Mouse (Mus musculus): Measurements from ENCODE around the gene Col18a1.

The Col18a1 gene

DNA sequence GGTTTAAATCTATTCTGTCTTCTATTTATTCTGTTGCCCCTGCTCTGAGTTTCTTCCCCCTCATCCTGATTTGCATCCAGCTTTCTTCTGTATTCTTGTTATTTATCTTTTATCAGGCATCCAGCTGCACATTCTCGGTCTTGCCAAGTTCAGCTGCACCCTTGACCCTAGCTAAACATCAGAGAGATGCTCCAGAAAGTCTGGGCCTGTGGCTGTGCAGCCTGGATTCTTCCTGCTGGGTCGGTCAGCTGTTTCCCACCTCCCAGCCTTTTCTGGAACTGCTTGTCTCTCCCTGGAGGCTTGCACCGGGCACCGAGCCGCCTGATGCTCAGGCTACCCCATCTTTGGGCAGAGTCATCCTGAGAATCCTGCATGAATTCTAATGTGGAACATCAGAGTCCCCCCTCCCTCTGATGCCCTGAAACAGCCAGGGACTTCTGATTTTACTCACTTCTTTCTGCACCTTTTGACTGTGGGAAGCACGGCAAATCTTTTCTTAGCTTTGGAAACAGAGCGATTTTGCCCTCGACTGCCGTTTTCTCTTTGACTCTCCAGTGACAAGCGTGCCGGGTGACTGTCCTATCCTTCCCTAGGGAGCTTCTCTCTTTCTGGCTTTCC, 103.8 kb downstream of the Col18a1 start:
- DNase-seq (ENCODE audit: low spot score): no peak

DNA sequence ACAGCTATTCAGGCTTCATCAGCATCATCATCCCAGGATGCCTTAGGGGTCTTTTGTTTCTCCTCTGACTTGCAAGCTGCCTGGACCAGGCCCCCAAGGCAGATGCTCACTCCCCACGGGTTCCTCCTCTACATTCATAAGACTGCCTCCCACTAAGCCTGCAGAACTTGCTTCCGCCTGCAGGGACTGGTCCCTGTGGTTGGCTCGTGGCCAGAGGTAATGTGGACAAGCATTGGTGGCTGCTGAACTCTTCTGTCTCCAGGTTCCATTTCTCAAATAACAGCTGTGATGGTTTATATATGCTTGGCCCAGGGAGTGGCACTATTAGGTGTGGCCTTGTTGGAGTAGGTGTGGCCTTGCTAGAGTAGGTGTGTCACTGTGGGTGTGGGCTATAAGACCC, 104.9 kb downstream of the Col18a1 start:
- no peak for DNase-seq (ENCODE audit: low spot score)

DNA sequence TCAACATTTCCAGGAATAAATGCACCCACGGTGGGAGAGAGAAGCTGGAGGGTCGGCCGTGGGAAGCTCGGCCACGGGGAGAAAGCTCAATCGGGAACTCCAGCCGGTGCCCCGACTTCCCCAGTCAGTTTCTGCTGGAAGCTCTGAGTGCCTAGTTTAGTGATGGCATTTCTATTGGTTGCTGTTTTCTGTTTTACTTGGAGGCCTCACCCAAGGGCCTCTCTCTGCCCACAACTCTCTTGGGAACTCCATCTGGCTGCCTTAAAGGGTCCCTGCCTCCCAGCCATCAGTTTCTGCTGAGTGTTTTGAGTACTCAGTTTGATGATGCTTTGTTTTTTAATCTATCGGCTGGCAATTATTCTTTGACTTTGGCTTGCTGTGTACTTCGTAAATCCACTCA, 109.6 kb downstream of the Col18a1 start:
- DNase-seq (ENCODE audit: low spot score): no peak

DNA sequence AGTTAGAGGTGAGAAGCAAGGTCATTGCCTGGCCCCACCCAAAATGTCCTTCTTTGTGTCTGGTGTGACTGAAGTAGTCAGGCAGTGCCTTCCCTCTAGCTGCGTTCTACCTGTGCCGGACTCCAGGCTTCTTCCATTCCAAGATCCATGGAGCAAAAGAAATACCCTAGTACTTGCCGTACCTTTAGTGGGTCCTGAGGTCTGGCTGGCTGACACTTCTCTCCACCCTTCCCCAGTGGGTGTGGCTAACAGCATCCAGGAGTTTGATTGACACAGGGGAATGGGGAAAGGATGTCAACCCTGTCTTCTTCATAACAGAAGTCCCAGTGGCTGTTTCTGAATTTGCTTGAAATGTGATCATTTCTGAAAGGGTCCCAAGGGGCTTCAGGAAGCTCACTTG, 117.7 kb downstream of the Col18a1 start:
- no peak for DNase-seq (ENCODE audit: low spot score)

DNA sequence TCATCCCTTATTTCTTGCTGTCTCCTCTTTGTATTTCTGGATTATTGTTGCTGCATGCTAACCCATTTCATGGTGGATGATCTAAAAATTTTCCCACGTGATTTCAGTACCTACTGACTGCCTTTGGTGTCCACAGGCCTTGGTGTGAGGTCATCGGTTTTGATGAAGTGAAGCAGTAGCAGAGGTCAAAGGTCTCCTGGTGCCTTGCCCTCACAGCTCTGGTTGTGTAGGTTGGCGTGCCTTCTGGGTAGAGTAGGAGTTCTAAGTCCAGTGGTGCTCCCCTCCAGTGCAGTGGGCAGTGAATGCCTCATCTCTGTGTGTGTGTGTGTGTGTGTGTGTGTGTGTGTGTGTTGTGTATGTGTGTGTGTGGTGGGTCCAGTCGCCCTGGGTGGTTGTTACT, 118.2 kb downstream of the Col18a1 start:
- no peak for DNase-seq (ENCODE audit: low spot score)

DNA sequence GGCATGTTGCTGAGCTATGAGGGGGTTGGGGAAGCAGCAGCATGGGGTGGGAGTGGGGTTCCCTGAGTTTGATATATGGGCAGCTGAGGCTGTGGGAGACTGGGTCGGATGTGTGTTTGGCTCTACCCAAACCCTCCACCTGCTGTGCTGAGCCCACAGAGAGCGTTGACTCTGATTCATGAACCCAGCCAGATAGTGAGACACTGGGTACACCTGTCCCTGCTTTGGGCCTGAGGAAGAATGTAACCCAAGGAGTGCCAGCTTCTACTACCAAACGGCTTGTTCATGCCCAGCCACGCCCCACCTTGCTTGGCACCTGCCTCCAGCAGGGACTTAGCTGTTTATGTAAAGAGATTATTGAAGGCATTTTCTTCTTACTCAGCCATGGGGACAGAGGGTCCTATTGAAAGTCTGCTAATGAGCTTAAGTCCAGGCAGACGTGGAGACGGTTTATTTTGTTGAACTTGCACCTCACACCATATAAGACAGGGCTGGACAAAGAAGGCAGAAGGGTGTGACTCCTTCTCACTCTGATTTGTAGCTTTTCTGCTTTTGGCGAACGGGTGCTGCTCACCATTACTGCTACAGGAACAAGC, 127.7 kb downstream of the Col18a1 start:
- DNase-seq (ENCODE audit: low spot score): no peak

DNA sequence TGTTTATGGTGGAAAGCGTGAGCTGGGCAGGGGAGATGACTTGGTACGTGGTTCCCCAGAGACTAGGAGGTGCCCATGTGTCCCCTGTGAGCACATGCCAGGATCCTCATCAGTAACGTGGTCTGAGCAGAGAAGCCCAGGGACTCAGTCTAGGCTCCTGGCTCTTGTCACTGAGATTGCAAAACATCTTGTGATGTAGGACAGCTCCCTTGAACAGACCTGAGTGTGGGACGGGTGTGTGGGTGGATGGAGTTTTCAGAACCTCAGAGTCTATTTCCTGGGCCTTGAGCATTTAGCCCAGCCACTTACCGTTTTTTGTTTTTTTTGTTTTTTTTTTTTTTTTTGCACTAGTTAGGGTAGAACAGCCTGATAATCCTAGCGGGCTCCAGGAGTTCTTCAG, 130.9 kb downstream of the Col18a1 start:
- DNase-seq (ENCODE audit: low spot score): no peak

DNA sequence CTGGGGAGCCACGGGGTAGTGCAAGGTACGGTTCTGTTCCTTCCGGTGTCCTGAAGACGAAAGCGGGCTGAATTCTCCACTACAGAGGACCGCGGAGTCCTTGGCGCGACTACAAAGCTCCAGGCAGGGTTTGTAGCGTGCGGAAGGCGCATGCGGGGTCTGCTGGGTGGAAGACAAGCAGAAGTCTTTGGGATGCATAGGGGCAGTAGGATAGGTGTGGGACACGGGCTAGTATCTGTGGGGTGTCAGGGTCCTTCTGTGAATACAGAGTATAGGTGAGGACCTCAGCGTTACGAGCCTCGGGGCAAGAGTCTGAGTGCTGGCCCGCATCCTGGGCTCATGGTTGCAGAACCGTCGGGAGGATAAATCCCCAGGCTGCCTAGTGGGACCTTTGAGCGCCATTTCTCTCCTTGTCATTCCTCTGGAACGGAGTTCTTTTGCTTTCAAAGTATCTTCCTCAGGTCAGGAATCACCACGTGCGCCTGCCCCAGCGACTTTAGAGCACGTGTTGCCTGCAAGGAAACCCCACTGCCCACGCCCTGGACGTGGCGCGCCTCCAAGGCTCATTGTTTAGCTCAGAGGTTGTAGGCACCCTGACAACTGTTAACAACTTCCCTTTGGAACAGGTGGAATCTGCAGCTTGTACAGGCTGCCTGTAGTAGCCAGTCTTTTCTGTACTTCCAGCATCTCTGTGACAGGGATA, 132.9 kb downstream of the Col18a1 start:
- DNase-seq (ENCODE audit: low spot score): no peak

DNA sequence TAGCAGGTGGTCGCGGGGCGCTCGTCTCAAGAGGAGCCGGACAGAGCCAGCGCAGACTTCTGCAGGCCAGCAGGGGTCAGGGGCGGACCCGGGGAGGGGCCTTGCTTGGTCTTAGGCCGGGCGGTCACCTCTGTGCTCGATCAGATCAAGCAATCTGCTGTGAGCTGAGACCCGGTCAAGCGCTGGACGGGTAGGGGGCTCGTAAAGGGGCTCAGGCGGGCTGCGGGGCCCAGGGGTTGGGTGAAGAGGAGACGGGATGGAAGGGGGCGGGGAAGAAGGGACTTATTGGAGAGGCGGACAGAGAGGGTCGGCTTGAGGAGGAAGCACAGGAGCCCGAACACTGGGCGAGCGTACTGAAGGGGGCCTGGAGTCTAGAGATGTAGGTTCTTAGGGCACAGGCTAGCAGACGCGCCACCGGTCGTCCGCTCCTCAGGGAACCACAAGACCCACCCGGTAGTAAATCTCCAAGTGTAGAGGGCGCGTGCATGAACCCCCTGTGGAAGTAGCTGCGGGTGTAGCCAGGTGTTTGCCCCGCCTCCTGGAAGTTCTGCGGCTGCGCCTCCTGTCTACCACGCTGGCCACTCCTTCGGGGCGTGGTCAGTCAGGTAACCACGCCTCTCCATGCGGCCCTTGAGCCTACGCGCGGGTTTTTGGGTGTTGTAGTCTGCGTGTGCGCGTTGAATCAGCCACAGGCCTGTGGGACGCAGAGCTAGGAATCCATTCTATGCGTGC, 133.6 kb downstream of the Col18a1 start:
- peak; percentile 45 for DNase-seq (ENCODE audit: low spot score)

DNA sequence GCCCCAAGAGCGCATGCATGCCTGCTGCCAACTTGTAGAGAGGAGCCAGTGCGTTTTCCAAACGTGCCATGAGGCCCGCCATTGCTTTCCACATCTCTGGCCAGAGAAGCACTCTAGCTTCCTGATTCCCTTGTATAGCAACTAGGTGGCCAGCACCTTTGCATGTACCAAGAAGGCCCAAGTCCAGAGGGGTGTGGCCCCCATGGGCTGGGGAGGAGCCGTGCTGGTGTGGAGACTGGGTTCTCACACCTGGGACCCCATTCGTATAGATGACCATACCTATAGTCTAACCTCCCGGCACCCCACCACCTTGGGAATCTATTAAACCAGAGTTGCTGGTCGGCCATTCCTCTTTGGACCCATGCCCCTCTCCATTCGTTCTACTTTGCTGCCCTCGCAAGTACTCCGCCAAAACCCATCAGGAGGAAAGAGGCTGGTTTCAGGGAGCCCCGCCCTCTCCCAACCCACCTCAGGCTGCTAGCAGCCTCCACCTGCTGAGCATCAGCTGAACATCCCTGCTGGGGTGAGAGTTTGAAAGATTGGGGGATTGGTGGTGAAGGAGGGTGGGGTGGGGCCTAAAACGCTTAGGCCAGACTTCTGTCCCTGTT, 134.5 kb downstream of the Col18a1 start, which contains the start of gene Slc19a1:
TSS of gene Slc19a1 (plus strand) at position 474 of the 608 bp plus-strand sequence.
- DNase-seq (ENCODE audit: low spot score): no peak

DNA sequence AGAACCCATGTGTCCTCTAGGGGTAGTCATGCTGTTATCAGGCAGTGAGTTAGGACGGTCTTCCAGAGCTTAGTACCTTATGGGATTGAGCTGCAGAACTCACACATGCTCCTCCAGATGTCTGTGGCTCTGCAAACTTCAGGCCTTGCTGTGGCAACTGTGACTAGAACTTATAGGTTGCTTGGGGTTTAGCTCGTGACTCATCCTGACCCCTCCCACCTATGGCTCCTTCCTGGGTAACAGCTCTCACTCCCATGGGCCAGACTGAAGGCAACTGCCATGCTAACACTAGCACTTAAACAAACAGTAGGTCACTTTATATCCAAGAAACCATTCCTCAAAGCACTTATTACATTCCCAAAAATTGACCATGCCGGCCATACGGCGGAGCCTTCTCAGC, 135.7 kb downstream of the Col18a1 start:
- no peak for DNase-seq (ENCODE audit: low spot score)

DNA sequence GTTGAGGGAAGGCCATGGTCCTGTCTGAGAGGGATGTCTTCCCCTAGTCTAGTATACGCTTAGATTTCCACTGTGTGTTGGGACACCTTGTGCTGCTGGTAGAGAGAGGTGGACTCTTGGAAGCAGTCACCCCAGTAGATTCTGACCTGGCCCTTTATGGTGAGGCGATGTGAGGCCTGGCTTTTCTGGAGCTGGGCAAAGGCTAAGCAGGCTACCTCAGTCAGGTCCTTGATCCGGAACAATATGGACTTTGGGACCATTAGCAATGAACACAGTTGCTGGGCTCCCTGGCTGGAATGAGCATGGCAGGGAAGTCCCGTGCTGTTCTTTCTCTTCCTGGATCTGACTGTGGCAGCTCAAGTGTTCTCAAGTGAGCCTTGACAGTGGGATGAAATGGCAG, 136.6 kb downstream of the Col18a1 start:
- DNase-seq (ENCODE audit: low spot score): no peak

DNA sequence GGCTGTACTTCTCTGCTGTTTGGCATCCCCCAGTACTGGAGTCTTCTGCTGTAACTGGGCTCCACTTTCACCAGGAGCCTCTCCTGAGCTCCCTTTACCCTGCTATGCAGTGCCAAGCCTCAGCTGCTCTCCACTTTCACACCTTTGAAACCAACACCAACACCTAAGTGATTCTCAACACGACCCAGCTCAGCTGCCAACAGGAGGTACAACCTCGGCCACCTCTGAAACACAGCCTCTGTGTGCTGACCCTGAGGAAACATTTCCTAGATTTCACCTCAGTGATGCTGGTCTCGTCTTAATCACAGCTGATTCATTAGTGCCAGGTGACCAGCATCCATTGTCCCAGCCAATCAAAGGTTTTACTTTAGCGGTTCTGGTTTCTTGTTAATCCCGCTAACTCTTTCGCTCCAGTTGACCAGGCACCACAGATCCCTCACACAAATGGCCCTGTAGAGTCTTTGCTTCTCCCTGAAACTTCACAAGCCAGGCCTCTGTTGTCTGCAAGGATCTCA, 137.5 kb downstream of the Col18a1 start:
- no peak for DNase-seq (ENCODE audit: low spot score)

DNA sequence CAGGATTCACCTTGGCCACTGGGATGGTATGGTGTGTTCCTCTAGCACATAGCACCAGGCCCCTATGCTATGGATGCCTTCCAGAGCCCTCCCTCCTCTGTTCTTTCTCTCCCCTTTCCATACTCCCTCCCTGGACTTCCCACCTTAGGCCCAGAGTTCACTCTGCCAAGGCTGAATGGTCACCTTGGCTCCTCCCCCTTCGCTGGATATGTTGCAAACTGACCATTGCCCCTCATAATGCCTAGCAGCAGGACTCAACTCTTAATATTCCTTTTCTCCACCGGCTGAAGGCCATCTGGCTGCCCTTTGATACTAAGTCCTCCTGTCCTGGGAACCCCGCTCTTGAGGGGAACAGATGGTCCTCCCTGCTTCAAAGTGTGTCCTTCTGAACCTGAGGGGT, 139.4 kb downstream of the Col18a1 start:
- no peak for DNase-seq (ENCODE audit: low spot score)

DNA sequence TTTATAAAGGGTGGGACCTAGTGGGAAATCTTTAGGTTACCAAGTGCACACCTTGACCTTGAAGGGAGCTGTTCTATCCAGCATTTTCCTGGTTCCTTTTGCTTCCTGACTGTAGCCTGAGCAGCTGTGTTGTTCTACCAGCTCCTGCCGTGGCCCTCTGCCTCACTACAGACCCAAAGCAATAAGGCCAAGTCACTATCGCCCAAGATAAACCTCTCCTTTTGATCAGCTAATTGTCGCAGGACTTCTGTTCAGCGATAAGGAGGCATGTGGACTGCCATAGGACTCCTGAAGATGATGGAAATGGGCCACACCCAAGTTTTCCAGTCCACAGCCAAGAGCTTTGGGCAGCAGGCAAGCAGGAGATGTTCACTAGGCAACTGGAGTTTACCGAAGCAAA, 142.1 kb downstream of the Col18a1 start:
- DNase-seq (ENCODE audit: low spot score): no peak

DNA sequence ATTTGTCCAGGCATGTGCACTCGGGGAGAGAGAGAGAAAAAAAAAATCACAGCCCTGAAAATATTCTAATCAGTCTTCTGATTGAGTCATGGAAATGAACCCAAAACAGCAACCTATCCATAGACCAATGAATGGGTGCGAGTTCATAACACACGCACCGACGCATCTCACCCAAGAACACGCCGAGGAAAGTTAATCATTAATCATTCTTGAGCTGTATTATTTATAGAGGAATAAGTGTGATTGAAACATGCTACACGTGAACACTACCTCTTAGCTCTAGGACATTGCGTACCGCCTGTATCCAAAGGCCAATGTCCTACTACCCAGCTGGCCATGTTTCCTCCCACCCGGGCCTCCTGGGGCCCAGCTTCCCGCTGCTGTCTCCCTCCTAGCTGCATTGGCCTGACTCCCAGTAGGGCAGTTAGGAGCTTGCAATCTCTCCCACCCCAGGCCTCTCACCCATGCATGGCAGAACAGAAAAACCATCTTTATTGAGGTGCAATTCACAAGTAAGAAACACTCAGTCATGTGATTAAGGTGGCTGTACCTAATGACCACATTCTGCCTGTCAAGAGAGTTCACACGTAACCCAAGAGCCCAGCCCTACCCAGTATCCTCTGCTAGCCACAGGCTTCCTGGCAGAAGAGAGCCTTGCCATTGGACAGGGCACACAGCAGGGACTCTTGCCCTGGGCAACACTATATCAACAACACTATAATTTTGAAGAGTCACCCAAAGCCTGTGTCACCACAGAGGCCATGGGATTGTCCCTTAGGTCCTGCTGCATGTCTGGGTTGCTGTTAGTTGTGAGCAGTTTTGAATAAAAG, 143.8 kb downstream of the Col18a1 start:
- no peak for DNase-seq (ENCODE audit: low spot score)

DNA sequence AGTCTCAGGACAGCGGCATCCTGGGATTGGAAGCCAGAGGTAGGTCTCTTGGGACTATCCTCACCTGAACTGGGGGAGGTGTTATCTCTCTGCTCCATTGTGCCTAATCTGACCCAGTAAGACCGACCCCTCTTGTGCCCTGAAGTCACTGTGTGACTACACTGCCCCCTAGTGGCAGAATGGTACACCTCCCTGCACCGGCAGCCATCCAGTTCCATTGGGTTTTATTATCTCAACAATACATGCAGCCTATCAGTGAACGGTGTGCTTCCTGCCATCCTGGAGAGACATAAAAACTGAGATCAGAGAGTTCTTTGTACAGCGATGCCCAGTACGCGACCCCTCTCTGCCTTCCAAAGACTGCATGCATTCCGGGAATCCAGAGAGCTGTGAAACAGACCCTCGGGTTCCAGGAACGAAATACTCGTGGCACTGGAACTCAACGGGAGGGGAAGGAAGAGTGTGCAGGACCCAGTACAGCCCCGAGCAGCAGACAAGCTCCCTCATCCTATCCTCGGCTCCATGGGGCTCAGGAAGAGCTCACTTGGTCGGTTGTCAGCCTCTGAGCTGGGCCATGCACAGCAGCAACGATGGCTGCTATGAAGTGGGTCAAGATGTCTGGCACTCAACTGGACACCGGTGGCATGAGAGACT, 144.8 kb downstream of the Col18a1 start:
- no peak for DNase-seq (ENCODE audit: low spot score)

DNA sequence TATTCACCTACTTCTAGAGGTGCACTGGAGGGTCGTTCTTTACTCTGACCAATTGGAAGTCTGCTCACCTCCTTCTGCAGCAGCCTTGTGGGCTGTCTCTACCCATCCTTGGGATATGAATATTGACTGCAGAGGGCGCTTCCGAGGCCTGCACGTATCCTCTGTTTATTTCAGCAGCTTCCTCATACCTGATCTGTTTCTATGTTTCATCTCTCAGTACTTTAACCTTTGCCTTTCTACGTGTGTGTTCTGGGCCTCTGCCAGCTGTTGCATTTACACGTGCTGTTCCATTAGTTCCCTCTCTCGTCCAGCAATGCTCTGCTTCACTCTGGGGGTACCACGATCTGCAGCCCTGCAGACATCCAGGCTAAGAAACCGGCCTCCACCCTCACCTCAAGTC, 148.7 kb downstream of the Col18a1 start:
- DNase-seq (ENCODE audit: low spot score): no peak

DNA sequence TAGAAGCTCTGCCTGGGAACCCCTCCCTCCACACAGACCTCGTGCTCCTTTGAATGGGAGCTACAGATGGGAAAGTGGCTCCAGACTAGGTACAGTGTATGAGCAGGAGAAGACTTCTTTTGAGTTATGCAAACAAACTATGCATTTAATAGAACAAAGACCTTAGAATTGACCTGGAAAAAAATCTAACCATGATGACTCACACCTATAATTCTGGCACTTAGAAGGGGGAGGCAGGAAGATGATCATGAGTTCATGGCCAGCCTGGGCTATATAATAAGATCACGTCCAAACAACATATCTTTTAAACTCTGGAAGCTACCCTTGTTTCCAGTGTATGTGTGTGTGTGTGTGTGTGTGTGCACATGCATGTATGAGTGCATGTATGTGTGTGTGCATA, 149.3 kb downstream of the Col18a1 start:
- no peak for DNase-seq (ENCODE audit: low spot score)

DNA sequence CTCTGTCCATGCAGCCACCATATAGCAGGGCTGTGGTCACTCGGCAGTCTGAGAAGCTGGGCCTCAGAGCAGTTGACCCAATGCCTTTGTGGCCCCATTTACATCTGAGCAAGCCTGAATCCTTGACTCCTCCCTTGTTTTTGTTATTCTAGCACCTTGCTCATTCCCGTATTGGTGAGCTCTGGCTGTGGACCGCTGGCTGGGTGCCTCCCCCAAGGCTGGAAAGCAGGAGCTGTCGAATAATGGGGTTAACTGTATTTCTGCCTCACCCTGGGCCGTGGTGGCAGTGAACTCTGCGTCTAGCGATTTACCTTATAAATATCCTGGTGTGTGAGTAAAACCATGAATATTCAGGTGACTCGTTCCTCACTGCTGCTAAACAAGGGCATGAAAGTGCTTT, 149.8 kb downstream of the Col18a1 start:
- DNase-seq (ENCODE audit: low spot score): no peak

DNA sequence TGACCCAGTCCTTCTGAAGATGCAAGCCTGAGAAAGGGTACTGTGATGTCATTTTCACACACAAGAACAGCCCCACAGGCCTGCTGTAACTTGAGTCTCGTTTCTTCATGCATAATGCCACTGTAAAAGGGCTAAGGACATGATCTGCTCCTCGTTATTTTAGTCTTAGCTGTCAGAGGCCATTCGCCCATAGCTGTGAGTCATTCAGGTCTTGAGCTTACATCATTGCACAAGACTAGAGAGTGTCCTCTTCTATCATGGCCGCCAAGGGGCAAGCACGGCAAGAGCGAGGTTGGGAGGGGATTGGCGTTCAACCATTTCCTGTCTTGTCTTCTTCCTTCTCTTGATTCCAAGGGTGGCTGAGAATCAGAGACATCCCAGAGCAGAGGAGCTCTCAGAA, 150.3 kb downstream of the Col18a1 start:
- no peak for DNase-seq (ENCODE audit: low spot score)
